Mouse (Mus musculus): ENCODE measurements around the gene Gm20388. TPM values are rescaled to one million over a fixed set of nuclear protein-coding genes. Genes with fewer than 3 reads are reported as not detected.

The Gm20388 gene
- polyA plus RNA-seq, 1 experiment = 59.3 TPM

DNA sequence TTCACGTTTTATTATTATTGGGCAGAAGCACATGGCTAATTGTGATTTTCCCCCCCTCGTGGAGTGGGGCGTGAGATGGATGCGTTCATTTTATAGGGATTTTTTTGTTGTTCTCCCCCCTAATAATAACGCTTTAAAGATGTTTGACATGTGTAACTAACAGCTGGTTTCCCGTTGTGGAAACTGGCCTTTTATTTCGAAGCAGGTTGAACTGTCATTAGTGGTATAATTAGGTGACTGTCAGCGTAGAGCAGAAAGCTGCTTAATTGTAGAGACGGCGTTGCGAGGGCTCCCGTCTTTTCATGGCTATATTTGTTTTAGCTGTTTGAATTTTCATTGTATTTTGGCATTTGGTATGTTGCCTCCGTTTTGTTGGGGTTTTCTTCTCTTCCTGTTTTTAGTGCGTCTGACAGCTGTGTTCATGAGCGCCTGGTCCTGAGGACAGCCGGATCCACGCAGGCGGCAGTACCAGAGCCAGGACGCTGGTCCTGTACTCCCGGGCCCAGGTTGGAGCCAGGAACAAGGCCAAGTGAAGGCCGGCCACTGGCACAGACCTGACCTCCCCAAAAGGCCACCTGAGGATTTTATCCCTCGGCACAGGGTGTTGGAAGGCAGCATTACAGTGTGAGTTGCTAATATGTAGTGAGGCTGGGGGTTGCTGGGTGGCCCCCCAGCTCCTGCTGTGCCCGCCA is 595.1 kb downstream of the Gm20388 start:
- DNase-seq (ENCODE audit: low read depth) = peak; percentile 76
- no peak for TF ChIP-seq CTCF (IDR thresholded peaks at IDR 0.05; ENCODE audit: borderline replicate concordance, extremely low read depth, insufficient read depth, insufficient read length)
- no peak for TF ChIP-seq POLR2A (IDR thresholded peaks at IDR 0.05; ENCODE audit: borderline replicate concordance, extremely low read depth, insufficient read depth, insufficient read length, poor library complexity, severe bottlenecking)

DNA sequence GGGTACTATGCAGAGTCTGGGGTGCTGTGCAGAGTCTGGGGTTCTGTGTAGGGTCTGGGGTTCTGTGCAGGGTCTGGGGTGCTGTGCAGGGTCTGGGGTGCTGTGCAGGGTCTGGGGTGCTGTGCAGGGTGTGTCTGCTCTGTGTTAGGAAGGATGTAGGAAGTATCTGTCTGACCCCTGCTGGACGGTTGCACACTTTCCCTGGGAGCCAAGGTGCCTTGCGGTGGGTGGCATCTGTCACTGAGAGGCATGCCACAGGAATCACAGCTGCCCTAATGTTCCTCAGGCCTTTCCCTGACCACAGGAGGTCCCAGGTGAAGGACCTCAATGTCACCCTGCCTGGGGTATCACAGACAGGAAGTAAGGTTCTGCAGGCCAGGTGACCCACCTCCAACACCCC is 595.9 kb downstream of the Gm20388 start:
- no peak for DNase-seq (ENCODE audit: low read depth)
- TF ChIP-seq CTCF (IDR thresholded peaks at IDR 0.05; ENCODE audit: borderline replicate concordance, extremely low read depth, insufficient read depth, insufficient read length) (peak; percentile 42; the same call in 1 of the 2 replicates), POLR2A (IDR thresholded peaks at IDR 0.05; ENCODE audit: borderline replicate concordance, extremely low read depth, insufficient read depth, insufficient read length, poor library complexity, severe bottlenecking) (no peak)

DNA sequence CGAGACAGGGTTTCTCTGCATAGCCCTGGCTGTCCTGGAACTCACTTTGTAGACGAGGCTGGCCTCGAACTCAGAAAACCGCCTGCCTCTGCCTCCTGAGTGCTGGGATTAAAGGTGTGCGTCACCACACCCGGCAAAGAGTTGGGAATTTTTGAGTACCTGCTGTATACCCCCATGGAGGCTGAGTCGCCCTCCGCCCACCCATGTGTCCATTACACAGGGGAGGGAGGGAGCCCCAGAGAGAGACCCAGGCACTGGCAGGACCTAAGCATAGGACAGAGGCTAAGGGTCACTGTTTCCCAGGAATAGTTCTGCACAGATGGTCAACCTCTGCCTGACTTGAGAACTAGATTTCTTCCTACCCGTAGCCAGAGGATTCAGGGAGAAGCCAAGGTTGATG is 596.6 kb downstream of the Gm20388 start:
- TF ChIP-seq CTCF (IDR thresholded peaks at IDR 0.05; ENCODE audit: borderline replicate concordance, extremely low read depth, insufficient read depth, insufficient read length) (no peak), POLR2A (IDR thresholded peaks at IDR 0.05; ENCODE audit: borderline replicate concordance, extremely low read depth, insufficient read depth, insufficient read length, poor library complexity, severe bottlenecking) (no peak)
- no peak for DNase-seq (ENCODE audit: low read depth)

DNA sequence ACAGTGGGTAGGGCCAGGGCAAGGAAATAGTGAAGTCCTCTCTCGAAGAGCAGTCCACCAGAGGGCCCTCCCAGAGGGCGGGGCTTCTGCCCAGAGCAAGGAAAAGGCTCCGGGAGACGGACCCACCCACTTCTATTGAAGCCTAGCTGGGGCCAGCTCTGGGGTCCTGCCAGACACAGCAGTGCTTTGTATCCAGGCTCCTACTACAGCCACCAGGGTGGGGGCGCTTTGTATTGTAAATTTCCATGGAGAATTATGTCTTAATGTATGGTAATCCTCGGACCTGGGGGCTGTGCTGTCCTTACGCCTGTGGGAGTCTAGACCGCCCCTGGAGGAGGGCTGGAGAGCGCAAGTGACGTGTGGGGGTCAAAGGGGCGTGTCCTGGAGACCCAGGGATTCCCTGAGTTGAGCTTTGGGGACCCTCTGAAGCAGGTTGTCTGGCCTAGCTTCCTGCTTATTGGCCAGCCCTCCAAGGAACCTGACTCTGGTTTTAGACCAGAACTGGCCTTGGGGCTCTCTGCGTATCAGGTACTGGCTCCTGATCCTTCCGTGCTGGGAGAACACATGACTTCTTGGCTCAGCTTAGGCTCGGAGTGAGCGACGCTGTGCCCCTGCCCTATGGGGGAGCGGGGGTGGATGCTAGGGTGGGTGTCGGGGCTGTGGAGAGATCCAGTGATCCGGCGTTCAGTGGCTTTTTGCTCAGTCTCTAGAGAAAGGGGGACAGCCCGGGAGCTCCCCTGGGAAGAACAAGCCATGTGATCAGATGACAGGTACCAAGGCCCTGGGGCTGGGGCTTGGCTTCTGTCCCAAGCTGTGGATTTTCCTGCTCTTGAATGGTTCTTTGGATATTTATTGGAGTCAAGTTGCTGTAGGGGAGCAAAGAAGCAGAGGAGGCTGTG is 598.7 kb downstream of the Gm20388 start:
- peak; percentile 95 for DNase-seq (ENCODE audit: low read depth)
- no peak for TF ChIP-seq POLR2A (IDR thresholded peaks at IDR 0.05; ENCODE audit: borderline replicate concordance, extremely low read depth, insufficient read depth, insufficient read length, poor library complexity, severe bottlenecking)
- TF ChIP-seq CTCF (IDR thresholded peaks at IDR 0.05; ENCODE audit: borderline replicate concordance, extremely low read depth, insufficient read depth, insufficient read length) = 0 out of 2 replicates have a peak, but pooled peaks have one; percentile 8

DNA sequence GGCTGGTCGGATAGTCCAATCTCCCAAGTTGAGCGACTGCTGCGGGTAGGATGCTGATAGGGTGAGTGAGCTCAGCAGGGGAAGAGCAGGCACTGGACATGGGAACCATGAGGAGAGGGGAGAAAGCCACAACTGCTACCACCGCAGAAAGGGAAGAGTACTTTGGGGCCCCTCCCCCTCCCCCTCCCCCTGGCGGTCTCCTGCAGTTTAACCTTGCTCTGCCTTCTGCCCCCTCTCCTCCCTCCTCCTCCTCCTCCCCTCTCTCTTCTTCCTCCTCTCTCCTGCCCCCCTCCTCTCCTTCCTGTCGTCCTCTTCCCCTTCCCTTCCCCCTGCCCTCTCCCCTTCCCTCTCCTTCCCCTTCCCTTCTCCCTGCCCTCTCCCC is 599.4 kb downstream of the Gm20388 start:
- no peak for DNase-seq (ENCODE audit: low read depth)
- TF ChIP-seq CTCF (IDR thresholded peaks at IDR 0.05; ENCODE audit: borderline replicate concordance, extremely low read depth, insufficient read depth, insufficient read length) = no peak
- no peak for TF ChIP-seq POLR2A (IDR thresholded peaks at IDR 0.05; ENCODE audit: borderline replicate concordance, extremely low read depth, insufficient read depth, insufficient read length, poor library complexity, severe bottlenecking)

DNA sequence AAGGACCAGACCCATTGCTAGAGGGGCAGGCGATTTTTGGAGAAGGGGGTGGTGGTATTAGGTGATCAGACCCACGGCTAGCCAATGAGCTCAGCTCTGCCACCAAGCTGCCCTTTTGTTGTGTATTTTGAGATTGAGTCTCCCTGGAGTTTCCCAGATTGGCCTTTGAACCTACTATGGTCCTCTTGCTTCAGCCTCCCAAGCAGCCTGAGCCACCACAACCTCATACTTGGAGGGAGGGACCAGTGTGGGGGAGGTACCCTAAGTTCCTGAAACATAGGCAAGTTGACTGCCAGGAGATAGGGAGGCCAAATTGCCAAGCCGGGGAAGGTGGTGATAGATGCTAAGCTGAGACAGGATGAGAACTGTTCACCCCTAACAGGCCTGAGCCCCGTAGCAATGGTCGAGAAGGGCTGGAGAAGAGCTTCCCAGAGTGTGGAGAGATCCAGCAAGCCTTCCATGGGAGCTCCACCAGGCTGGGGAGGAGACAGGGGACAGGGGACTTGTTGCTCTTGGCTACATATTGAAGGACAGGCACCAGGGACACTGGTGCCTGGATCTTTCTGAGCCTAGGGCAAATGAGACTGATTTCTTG is 600.3 kb downstream of the Gm20388 start:
- TF ChIP-seq CTCF (IDR thresholded peaks at IDR 0.05; ENCODE audit: borderline replicate concordance, extremely low read depth, insufficient read depth, insufficient read length) = no peak
- no peak for TF ChIP-seq POLR2A (IDR thresholded peaks at IDR 0.05; ENCODE audit: borderline replicate concordance, extremely low read depth, insufficient read depth, insufficient read length, poor library complexity, severe bottlenecking)
- DNase-seq (ENCODE audit: low read depth) = no peak

DNA sequence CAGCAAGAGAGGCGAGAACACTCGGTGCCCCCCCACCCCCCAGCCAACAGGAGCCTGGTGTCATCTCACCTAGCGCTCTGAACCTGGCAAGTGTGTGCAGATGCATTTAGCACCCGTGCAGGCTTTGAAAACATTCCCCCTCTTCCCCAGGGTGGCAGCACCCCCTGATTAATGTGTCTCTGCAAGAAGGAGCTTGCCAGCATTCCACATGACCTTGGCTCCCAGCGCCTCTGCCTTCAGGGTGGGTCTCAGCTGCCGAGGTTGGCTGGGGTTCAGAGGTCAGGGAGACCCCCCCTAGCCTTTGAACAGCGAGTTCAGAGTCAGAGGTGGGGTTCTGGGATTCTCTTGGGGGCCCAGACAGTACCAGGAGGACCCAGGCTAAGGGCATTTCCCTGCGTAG is 601.1 kb downstream of the Gm20388 start:
- peak; percentile 72 for DNase-seq (ENCODE audit: low read depth)
- TF ChIP-seq CTCF (IDR thresholded peaks at IDR 0.05; ENCODE audit: borderline replicate concordance, extremely low read depth, insufficient read depth, insufficient read length) (no peak), POLR2A (IDR thresholded peaks at IDR 0.05; ENCODE audit: borderline replicate concordance, extremely low read depth, insufficient read depth, insufficient read length, poor library complexity, severe bottlenecking) (no peak)

DNA sequence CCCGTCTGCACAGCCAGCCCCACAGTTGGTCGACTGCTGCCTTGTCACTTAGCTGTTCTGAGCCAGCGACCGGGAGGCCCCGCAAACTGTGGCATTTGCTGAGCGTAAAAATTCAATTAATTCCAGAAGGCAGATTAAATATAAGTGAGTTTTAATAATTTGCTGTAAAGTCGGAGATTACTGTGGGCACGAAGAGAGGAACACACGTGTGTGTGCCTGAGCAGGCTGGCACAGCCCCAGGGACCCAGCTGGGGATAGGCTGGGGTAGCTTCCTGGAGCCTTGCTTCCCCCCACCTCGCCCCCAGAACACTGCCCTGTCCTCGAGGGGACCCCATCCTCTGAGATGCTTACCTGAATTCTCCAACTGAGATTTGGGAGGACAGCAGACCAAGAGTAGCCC is 601.7 kb downstream of the Gm20388 start:
- TF ChIP-seq POLR2A (IDR thresholded peaks at IDR 0.05; ENCODE audit: borderline replicate concordance, extremely low read depth, insufficient read depth, insufficient read length, poor library complexity, severe bottlenecking) = no peak
- TF ChIP-seq CTCF (IDR thresholded peaks at IDR 0.05; ENCODE audit: borderline replicate concordance, extremely low read depth, insufficient read depth, insufficient read length) = no peak
- DNase-seq (ENCODE audit: low read depth) = peak; percentile 60

DNA sequence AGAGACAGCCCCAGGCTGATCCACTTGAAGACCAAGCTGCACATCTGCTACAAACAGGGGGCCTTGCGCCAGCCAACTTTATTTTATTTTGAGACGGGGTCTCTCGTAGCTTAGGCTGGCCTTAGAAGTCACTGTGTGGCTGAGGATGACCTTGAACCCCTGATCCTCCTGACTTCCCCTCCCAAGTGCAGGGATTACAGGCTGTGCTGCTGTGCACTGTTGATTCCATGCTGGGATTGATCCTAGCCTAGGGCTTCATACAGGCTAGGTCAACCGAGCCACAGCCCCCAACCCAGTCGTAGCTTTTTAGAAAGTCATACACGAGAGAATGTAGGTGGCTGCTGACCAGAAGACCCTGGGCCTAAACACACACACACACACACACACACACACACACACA is 602.5 kb downstream of the Gm20388 start:
- TF ChIP-seq POLR2A (IDR thresholded peaks at IDR 0.05; ENCODE audit: borderline replicate concordance, extremely low read depth, insufficient read depth, insufficient read length, poor library complexity, severe bottlenecking) = no peak
- no peak for TF ChIP-seq CTCF (IDR thresholded peaks at IDR 0.05; ENCODE audit: borderline replicate concordance, extremely low read depth, insufficient read depth, insufficient read length)
- DNase-seq (ENCODE audit: low read depth) = no peak

DNA sequence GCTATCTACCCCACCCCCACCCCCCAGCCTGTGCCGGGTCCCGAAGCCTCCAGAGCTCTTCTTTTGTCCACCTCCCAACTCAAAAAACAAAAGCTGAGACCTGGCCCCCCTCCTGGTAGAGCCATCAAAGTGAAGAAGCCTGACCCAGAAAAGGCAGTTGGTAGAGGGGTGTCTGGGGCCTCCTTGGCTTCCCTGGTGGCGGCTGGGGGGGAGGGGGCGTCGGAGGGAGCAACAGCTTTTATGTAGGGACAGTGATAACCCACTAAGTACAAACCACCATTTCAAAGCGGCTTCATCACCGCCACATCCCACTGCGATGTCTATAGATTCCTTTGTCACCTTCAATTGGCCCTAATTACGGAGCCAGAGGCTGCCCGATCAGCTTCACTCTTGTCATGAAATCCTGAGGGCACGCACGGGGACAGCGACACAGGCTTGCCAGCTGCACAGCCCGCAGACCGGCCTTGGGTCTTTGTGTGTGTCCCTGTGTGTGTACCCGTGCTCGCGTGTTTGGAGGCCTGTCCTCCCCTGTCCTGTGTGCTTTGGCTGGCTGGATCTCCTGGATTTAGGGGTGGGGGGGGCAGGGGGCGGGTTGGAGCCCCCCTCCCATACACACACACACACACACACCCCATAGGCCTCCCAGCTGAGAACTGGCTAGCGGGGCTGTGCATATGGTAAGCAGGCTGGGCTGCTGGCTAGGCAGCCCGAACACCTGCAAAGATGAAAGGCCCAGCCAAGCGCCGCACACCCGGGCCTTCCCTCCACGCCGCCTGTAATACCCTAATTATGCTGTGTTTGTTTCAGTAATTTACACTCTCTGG is 603.2 kb downstream of the Gm20388 start:
- DNase-seq (ENCODE audit: low read depth) = peak; percentile 93

More for the DNA sequence above, 603.2 kb downstream of the Gm20388 start:
- TF ChIP-seq CTCF (IDR thresholded peaks at IDR 0.05; ENCODE audit: borderline replicate concordance, extremely low read depth, insufficient read depth, insufficient read length) (no peak), POLR2A (IDR thresholded peaks at IDR 0.05; ENCODE audit: borderline replicate concordance, extremely low read depth, insufficient read depth, insufficient read length, poor library complexity, severe bottlenecking) (no peak)

Data from brain, embryonic 14.5 days (tissue).